8 mouse cellular contexts compared by ENCODE assay signal in genomic region chr6:124759259-124759658, GRCm38 (mm10). TPM values are rescaled to one million over a fixed set of nuclear protein-coding genes. Genes with fewer than 3 reads are reported as not detected.
DNase-seq lines count a peak whose midpoint lies in the region; ATAC-seq and TF ChIP-seq lines count a peak whose summit lies in the region.

No protein-coding gene starts in this region.

- WGBS in embryonic facial prominence, embryonic 11.5 days: 1% methylated on average over 5 of the region's 5 CpGs
- WGBS in heart, adult 2 months: 3% methylated on average over 5 of the region's 5 CpGs
- 5% methylated on average over 5 of the region's 5 CpGs for WGBS in stomach, embryonic 14.5 days

- peak overlapping the region; percentile 96; the same call in 1 of the 2 replicates for H3K27ac ChIP-seq in embryonic facial prominence, embryonic 11.5 days (replicated peaks; ENCODE audit: low read depth, low read length)
- peak overlapping the region; percentile 85 for H3K27ac ChIP-seq in heart, adult 2 months
- H3K27ac ChIP-seq in stomach, embryonic 14.5 days (ENCODE audit: low read length): peak overlapping the region; percentile 98

- ATAC-seq in embryonic facial prominence, embryonic 11.5 days (replicated peaks; ENCODE audit: insufficient number of reproducible peaks, low FRiP score, low TSS enrichment, low read depth): no peak
- peak; percentile 84 for ATAC-seq in monocyte, adult 5-6 weeks (replicated peaks; ENCODE audit: insufficient number of reproducible peaks, low FRiP score, low TSS enrichment, poor library complexity, severe bottlenecking)
- ATAC-seq in stomach, embryonic 14.5 days (ENCODE audit: insufficient number of reproducible peaks, insufficient read depth, low FRiP score, low read depth): 0 out of 2 replicates have a peak, but pooled peaks have one; percentile 8

- no peak overlapping the region for H3K4me3 ChIP-seq in embryonic facial prominence, embryonic 11.5 days (ENCODE audit: low read depth, low read length)
- H3K4me3 ChIP-seq in heart, adult 2 months: no peak overlapping the region; the same call in 1 of the 2 replicates
- H3K4me3 ChIP-seq in stomach, embryonic 14.5 days (ENCODE audit: low read depth, low read length): no peak overlapping the region

- intact Hi-C loops in heart, adult 2 months (cut with DNase I): loop anchor here (1.0 to 5.0 kb wide), 6 partner anchors 19 to 267 kb away; partner anchors contain the start of genes C1ra, C1rb and C1rl

- no peaks in the 10 kb centered on the region for H3K27me3 ChIP-seq in embryonic facial prominence, embryonic 11.5 days (ENCODE audit: control insufficient read depth, insufficient read depth, low read length)
- no peaks in the 10 kb centered on the region for H3K27me3 ChIP-seq in heart, adult 2 months (ENCODE audit: control insufficient read depth, insufficient read depth, low read length)
- no peaks in the 10 kb centered on the region for H3K27me3 ChIP-seq in stomach, embryonic 14.5 days (ENCODE audit: control insufficient read depth, insufficient read depth, low read length)

- peak overlapping the region; percentile 1 for H3K9ac ChIP-seq in embryonic facial prominence, embryonic 11.5 days (replicated peaks; ENCODE audit: low read length)
- peak overlapping the region; percentile 24; the same call in 1 of the 2 replicates for H3K9ac ChIP-seq in heart, adult 2 months (ENCODE audit: low read depth, low read length)
- no peak overlapping the region; the same call in 1 of the 2 replicates for H3K9ac ChIP-seq in stomach, embryonic 14.5 days (replicated peaks; ENCODE audit: low read depth, low read length)

- H3K9me3 ChIP-seq in embryonic facial prominence, embryonic 11.5 days (replicated peaks; ENCODE audit: control insufficient read depth, low read length): no peaks in the 10 kb centered on the region
- no peaks in the 10 kb centered on the region for H3K9me3 ChIP-seq in stomach, embryonic 14.5 days (ENCODE audit: control insufficient read depth, low read depth, low read length)

- no peaks in the 10 kb centered on the region for H3K36me3 ChIP-seq in embryonic facial prominence, embryonic 11.5 days (replicated peaks; ENCODE audit: control insufficient read depth, insufficient read depth, low read depth, low read length)
- H3K36me3 ChIP-seq in heart, adult 2 months (ENCODE audit: control insufficient read depth, insufficient read depth, low read length): no peaks in the 10 kb centered on the region
- no peaks in the 10 kb centered on the region for H3K36me3 ChIP-seq in stomach, embryonic 14.5 days (ENCODE audit: control insufficient read depth, insufficient read depth, low read length)

- peak; percentile 93 for TF ChIP-seq EP300 in heart, adult 2 months (IDR thresholded peaks at IDR 0.05; ENCODE audit: insufficient read depth, low read depth, low read length)

- peak; percentile 55 for TF ChIP-seq POLR2A in heart, adult 2 months (IDR thresholded peaks at IDR 0.05; ENCODE audit: insufficient read depth, low read depth, low read length)

- H3K4me2 ChIP-seq in embryonic facial prominence, embryonic 11.5 days (ENCODE audit: low read depth, low read length): peak overlapping the region; percentile 1; the same call in 1 of the 2 replicates
- H3K4me2 ChIP-seq in stomach, embryonic 14.5 days (replicated peaks; ENCODE audit: low read depth, low read length): peak overlapping the region; percentile 83

- peak; percentile 99 for TF ChIP-seq CTCF in heart, adult 2 months (IDR thresholded peaks at IDR 0.05)

- DNase-seq in A20 (ENCODE audit: low read depth, low spot score): peak; percentile 90
- DNase-seq in adrenal gland, postnatal 14 days: peak; percentile 93
- DNase-seq in embryonic facial prominence, embryonic 11.5 days (ENCODE audit: low spot score): peak; percentile 89
- peak; percentile 83 to 85 for DNase-seq in heart, adult 2 months
- DNase-seq in kidney, adult 18-20 months: peak; percentile 88
- DNase-seq in liver: peak; percentile 81

- peaks cover 6% of the 10 kb centered on the region; the same call in 1 of the 2 replicates for H3K4me1 ChIP-seq in embryonic facial prominence, embryonic 11.5 days (ENCODE audit: control insufficient read depth, insufficient read depth, low read length)
- peaks cover 8% of the 10 kb centered on the region for H3K4me1 ChIP-seq in heart, adult 2 months (ENCODE audit: control insufficient read depth, insufficient read depth, low read length)
- H3K4me1 ChIP-seq in stomach, embryonic 14.5 days (ENCODE audit: control insufficient read depth, insufficient read depth, low read length): peaks cover 32% of the 10 kb centered on the region; the same call in 1 of the 2 replicates

- H3K79me2 ChIP-seq in heart, adult 2 months (replicated peaks; ENCODE audit: control insufficient read depth, insufficient read depth, low read length): no peaks in the 10 kb centered on the region

RNA-seq across cellular contexts. Expression of gene Atn1, which starts 2.9 kb away (rescaled TPM):
- total RNA-seq in adrenal gland, postnatal 14 days (2021): 70.3 and 84.6 TPM in 2 replicates
- polyA plus RNA-seq in embryonic facial prominence, embryonic 11.5 days (2014; fragmentation: Nextera tagmentation; extraction: Ambion mirVana): 9.0 and 9.6 TPM in 2 replicates
- 10 to 100 TPM; 44.3 to 47.8 TPM for total RNA-seq in heart, adult 2 months (2021)
- 24.5 and 32.8 TPM in 2 replicates for polyA plus RNA-seq in heart, adult 2 months (2012; rRNA removed)
- total RNA-seq in monocyte, adult 5-6 weeks (2017): 1.5 to 6.2 TPM in 2 of 3 replicates, not detected in the other
- polyA plus RNA-seq in stomach, embryonic 14.5 days (2014; fragmentation: Nextera tagmentation; extraction: Ambion mirVana): 15.0 and 18.5 TPM in 2 replicates

RNA-seq across cellular contexts. Expression of gene Gm45234, which starts 3.4 kb away (rescaled TPM):
- total RNA-seq in adrenal gland, postnatal 14 days (2021): not detected in 2 replicates
- polyA plus RNA-seq in embryonic facial prominence, embryonic 11.5 days (2014; fragmentation: Nextera tagmentation; extraction: Ambion mirVana): not detected in 2 replicates
- total RNA-seq in heart, adult 2 months (2021): 1 to 10 TPM in 1 of 2 experiments, not detected in 1; 1.9 TPM
- polyA plus RNA-seq in heart, adult 2 months (2012; rRNA removed): not detected in 2 replicates
- total RNA-seq in monocyte, adult 5-6 weeks (2017): 0.19 to 0.43 TPM in 2 of 3 replicates, not detected in the other
- polyA plus RNA-seq in stomach, embryonic 14.5 days (2014; fragmentation: Nextera tagmentation; extraction: Ambion mirVana): not detected in 2 replicates

RNA-seq across cellular contexts. Expression of gene Eno2, which starts 10.2 kb away (rescaled TPM):
- 13.0 and 18.9 TPM in 2 replicates for total RNA-seq in adrenal gland, postnatal 14 days (2021)
- polyA plus RNA-seq in embryonic facial prominence, embryonic 11.5 days (2014; fragmentation: Nextera tagmentation; extraction: Ambion mirVana): 4.3 and 4.5 TPM in 2 replicates
- 1 to 10 TPM; 2.4 to 2.7 TPM for total RNA-seq in heart, adult 2 months (2021)
- 2.4 and 2.7 TPM in 2 replicates for polyA plus RNA-seq in heart, adult 2 months (2012; rRNA removed)
- not detected in 3 replicates for total RNA-seq in monocyte, adult 5-6 weeks (2017)
- 9.5 and 9.7 TPM in 2 replicates for polyA plus RNA-seq in stomach, embryonic 14.5 days (2014; fragmentation: Nextera tagmentation; extraction: Ambion mirVana)

RNA-seq across cellular contexts. Expression of gene Grcc10, which starts 18.1 kb away (rescaled TPM):
- 338 and 346 TPM in 2 replicates for total RNA-seq in adrenal gland, postnatal 14 days (2021)
- 518 and 553 TPM in 2 replicates for polyA plus RNA-seq in embryonic facial prominence, embryonic 11.5 days (2014; fragmentation: Nextera tagmentation; extraction: Ambion mirVana)
- 100 to 1,000 TPM; 280 to 314 TPM for total RNA-seq in heart, adult 2 months (2021)
- 296 and 328 TPM in 2 replicates for polyA plus RNA-seq in heart, adult 2 months (2012; rRNA removed)
- total RNA-seq in monocyte, adult 5-6 weeks (2017): 150 to 174 TPM (median 165 TPM) in 3 replicates
- 445 and 505 TPM in 2 replicates for polyA plus RNA-seq in stomach, embryonic 14.5 days (2014; fragmentation: Nextera tagmentation; extraction: Ambion mirVana)

RNA-seq across cellular contexts. Expression of gene Lrrc23, which starts 20.3 kb away (rescaled TPM):
- not detected in 2 replicates for total RNA-seq in adrenal gland, postnatal 14 days (2021)
- 0.29 and 0.97 TPM in 2 replicates for polyA plus RNA-seq in embryonic facial prominence, embryonic 11.5 days (2014; fragmentation: Nextera tagmentation; extraction: Ambion mirVana)
- not detected for total RNA-seq in heart, adult 2 months (2021)
- 0.53 and 3.2 TPM in 2 replicates for polyA plus RNA-seq in heart, adult 2 months (2012; rRNA removed)
- 2.2 TPM in 1 of 3 replicates, not detected in the others for total RNA-seq in monocyte, adult 5-6 weeks (2017)
- 0.32 and 0.35 TPM in 2 replicates for polyA plus RNA-seq in stomach, embryonic 14.5 days (2014; fragmentation: Nextera tagmentation; extraction: Ambion mirVana)
